Mouse (Mus musculus) thymus, postnatal 36 days (tissue): ENCODE data around the gene Padi2.
A peak's percentile ranks its signal among the peaks of the same experiment; 100 is the strongest.

Experiments
- DNase-seq, 2 experiments: peaks; one replicate each; pipeline ENCODE4 v3.0.0; 2022; ENCODE audit warnings: mixed read lengths in 2 of 2

The Padi2 gene

DNA sequence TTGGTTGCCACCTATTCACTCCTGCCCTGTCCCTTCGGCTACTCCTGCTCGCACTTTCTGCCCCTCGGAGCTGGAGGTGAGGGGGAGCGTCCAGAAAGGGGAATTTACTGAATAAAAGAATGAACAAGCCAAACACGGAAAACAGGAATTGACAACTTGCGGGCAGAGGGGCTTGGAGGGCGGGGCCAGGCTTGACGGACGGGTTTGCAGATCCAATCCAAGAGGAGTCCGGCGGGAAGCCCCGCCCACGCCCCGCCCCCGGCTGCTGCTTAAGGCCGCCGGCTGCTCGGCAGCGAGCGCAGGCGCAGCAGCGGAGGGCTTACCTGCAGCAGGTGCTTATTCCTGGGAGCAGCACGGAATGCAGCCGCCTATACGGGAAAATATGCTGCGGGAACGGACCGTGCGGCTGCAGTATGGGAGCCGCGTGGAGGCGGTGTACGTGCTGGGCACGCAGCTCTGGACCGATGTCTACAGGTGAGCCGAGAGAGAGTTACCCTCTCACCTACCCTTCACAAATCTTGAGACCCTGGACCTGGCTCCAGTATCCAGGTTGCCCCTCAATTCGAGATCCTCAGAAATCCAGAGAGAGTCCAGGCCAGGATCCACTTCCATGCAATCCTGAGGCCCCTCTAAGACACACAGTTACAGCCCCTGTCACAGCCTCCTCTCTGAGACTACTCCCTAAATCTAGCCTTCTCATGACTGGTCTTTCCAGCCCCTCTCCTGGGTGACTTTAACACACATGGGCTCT lies at the start of gene Padi2:
Gene Padi2 (plus strand): TSS at position 269 of the 751 bp plus-strand sequence.
- DNase-seq = peak; percentile 91

DNA sequence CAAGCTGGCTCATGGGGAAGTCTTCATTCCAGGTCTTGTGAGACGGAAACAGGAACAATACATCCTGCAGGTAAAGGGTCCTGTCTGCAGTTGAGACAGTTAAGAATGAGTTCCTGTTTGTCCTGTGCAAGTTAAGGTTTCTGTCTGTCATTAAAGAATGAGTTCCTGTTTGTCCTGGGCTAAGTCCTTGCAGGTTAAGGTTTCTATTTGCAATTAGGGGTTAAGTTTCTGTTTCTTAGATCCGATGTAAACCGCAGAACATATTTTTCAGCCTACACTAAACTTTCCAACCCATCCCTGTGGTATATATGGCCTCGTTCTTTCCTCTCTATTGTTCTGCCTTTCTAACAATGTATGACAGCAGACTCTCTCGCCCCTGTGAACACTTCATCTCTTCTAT lies 49.1 kb upstream of the Padi2 start:
- DNase-seq = no peak

DNA sequence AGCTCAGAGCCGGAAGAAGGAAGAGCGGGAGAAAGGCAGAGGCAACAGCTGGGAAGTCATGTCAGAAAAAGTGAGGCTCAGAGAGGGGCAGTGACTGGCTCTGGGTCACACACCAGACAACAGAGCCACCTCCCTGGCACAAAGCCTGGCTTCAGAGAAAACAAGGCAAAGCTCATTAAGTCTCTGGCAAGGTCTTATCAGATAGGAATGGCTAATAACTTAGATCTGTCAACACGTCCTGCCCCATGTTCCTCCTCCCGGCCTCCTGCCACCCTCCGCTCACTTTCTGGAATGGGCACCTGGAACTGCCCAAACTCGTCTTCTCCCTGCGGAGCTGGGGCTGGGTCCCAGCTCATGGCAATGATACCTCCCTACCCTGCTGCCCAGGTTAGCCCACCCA lies 48.3 kb upstream of the Padi2 start:
- DNase-seq = no peak

DNA sequence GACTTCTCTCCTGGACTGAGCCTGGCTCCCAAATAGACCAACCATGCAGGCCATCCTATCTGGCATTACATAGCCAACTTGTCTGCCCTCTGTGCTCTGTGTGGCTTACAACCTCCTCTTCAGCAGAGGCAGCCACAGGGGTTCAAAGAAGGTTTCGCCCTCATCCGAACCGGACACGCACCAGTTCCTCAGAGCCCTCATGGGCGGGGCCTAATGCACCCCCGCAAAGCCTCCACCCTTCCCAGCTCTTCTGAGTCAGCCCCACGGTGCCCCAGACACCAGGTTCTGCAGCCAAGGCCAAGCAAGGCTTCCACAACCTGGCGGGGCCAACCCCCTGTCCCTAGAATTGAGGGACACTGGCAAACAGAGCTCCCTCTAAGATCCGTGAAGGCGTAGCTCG lies 46.9 kb upstream of the Padi2 start:
- DNase-seq = no peak

DNA sequence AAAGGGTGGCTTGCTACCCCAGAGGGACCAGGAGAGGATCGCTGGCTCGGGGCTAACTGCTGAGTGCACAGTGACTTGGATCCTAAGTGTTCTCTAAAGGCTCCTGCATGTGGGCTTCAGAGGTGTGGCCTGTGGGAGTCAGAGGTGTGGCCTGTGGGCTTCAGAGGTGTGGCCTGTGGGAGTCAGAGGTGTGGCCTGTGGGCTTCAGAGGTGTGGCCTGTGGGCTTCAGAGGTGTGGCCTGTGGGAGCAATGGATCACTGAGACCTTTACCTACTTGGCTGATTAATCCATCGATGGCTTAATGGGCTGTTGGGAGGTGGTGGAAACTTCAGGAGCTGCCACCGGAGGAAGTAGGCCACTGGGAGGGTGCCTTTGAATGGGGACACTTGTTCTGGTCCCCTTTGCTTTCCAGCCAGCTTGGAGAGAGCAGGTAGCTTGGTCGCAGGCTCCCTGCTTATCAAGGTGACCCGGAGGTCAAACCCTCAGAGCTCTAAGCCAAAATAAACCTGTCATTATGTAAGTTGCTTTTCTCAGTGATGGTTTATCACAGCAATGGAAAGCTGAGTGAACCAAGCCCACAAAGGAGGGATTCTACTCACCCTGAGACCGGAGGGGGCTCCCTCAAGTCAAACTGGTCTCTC lies 45.9 kb upstream of the Padi2 start:
- DNase-seq = no peak

DNA sequence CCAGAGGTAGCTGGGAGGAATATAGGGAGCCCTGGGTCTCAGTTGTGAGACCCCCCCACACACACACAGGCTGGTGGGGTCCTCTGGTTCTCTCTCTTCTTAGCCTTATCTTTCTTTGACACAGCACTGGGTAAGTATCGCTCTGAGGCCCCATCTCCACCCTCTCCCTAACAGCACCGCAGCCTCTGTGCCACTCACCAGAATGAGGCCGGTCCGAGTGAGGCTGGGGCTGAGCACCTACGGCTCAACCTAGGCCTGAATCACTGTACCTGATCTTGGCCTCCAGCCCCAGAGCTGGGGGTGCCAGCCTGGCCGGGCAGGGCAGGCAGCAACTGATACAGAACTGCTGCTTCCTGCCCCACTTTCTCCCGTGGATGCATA lies 45.4 kb upstream of the Padi2 start:
- DNase-seq = no peak

DNA sequence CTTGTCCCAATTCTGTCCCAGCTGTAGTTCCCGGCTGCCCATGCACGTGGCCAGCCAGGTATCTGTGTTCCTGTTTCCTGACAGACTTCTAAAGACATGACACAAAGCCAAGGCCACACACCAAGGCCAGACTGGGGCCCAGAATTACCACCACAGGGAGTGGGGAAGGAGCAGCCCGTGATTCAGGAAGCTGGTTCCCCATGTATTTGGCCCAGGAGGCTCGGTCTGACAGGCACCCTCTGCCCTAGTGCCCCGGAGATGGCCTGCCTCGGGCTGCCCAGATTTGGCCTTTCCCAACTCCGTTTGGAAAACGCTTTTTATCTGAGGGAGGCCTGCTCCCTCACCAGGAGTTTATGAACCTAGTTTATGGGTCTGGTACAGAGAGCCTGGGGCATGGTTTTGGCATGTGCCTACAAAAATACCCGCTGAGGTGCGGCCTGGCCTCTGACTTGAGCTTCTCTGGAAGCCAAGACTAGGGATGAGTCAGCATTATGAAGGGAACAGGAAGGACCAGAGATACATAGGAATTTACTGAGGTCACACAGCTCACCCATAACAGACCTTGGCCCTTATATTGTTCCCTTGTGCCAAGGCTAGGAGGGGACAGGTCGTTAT lies 44.0 kb upstream of the Padi2 start:
- DNase-seq = no peak

DNA sequence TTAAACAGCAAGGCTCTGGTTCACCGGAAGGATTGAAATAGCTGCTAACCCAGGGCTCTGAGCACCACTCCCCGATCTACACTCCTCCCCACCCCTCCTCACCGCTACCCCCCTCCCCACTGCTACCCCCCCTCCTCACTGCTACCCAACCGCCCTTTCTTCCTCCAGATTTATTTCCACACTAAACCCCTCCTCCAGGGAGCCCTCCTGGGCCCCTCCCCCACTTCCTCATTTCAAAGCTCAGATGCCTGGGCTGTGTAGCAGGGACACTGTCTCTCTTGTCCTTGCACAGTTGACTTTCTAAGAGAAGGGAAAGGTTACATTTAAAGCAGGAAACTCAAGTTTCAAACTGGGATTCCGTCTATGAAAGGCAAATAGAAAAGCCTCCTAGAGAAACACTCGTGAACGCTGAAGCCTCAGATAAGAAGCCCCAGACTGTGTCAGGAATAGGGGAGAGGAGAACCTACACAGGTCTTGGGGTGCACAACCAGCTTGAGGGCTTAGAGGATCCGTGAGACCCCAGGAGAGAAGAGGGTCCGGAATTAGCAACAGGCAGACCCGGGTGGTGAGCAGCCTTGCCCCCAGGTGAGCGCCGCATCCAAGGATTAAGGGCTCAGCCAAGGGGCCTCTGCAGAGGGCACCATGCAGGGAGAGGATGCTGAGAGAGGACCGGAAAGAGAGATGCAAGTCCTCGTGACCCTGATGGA lies 37.5 kb upstream of the Padi2 start:
- peak; percentile 53 to 74 for DNase-seq

DNA sequence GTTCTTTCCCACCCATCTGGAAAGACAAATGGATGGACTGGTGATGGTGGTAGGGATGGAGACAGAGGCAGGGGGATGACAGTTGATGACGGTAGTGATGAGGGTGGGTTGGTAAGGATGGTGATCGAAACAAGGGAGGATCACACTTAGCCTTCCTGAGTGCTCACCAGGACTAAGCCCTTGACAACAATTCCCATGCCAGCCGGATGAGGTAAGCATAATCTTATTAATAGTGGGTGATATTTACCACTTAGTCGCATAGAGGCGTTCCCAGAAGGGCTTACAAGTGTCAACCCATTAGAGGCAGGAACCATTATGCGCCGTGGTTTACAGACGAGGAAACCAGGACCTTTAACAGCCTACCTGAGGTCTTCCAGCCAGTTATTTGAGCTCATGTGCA lies 36.2 kb upstream of the Padi2 start:
- no peak for DNase-seq

DNA sequence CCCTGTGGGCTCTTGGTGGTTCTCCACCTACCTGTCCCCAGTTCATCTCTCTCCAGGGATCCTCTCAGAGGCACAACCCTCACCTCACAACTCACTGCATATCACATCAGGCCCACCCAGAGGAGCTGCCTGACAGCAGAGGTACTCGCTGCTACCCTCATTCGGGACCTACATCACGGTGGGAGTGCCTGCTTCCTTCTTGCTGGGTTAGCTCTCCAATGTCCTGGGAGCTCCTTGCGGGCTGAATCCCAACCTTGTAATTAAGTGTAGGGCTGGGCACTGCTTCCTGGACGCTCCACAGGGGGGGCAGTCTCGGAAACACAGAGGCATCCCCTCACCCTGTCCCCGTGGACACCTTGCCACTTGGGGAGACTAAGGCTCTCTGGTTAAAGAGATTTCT lies 35.3 kb upstream of the Padi2 start:
- DNase-seq = no peak

DNA sequence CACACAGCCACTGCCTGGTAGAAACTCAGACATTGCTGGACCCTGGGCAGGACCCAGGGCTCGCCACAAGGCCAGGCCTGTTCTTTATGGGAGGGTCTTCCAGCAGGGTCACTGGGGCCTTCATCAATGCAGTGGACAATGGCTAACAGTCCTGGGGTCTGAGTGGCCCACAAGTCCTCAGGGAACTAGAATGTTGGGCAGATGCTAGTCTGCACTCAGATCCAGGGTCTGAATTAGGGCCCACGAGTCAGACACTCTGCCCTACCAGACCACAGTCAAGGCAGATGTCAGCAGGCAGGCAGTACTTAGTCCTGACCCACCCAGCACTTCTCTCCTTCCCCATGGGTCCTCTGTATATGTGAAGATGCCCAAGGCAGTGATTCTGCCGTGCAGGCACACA lies 34.8 kb upstream of the Padi2 start:
- DNase-seq = no peak

DNA sequence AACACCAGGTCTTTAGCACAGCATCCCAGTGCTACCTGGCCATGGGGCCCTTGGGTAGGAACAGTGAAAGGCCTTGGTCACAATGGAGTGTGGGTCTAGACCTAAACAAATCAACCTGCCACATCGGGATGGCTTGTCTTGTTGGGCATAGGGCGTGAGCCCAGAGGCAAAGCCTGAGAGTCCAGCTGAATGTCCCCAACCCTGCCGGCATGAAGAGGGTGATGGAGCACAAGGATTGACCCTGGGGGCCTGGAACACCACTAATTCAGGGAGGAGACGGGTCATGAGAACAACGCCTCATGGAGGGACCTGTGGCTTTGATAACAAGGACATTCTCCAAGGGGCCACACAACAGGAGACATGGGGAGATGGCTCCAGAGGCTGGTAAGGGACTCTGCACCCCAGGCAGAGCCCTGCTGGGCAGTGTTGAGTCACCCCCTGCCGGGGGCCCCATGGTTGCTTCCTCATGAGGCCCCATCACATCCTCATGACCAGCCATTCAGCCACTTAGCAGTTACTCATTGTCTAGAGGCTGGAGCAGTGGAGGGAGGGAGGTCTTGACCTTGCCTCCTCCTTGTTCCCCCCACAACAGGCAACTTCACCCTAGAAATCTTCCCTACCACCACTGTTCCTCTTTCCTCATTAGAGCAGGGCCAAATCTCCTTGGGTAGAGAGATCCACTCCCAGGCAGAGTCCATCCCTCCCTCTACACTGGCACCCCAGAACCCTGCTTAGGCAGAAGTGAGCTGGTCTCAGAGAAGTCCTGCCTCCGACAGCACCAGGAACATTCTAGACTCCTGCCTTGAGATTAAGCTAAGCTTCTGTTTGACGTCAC lies 34.1 kb upstream of the Padi2 start:
- DNase-seq = no peak

DNA sequence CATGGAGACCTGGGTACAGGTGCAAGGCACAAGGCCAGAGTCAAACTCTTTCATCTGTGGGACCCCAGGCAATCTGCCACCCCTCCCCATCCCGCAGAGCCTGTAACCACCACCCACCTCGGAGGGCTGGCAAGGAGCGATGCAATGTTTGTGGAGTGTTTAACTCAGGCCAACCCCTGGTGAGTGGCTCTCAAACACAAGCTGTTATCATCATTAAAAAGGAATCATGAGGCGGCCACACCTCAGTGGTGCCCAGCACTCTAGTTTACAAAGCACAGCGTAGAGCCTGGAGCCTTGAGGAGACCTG lies 33.5 kb upstream of the Padi2 start:
- no peak for DNase-seq

DNA sequence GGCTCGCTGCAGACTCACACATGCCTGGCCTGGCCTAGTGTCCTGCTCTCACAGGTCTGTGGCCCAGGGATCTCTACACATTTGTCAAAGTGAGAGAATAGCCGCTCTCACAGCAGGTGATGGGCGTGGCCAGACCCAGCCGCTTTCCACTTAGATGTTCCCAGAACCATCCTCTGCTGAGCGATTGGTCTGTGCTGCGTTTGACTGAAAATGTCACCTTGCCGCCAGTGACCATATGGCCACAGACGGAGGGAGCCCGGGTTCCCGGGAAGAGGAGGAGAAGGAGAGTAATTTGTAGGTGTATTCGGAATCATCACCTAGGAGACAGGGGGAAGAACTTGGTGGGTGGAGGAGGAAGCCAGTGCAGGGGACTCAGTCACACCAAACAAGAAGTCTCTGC lies 33.1 kb upstream of the Padi2 start:
- no peak for DNase-seq

DNA sequence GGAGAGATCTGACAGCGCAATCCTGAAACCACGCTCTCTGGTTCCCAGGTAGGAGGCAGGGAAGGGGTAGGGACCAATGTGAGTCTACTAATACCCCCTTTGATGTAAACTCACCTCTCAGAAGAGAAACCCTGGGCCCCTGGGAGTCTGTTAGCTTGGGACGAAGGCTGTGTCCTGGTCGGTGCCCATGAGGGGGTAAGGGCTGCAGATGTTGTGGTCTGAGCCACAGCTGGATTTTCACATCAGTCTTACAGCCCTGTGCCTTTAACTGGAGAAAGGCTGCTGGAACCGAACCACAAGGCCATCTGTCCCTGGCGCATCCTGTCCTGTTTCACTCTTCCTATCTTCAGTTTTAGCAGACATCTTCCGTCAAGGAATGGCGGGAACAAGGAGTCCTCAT lies 30.0 kb upstream of the Padi2 start:
- DNase-seq = no peak

DNA sequence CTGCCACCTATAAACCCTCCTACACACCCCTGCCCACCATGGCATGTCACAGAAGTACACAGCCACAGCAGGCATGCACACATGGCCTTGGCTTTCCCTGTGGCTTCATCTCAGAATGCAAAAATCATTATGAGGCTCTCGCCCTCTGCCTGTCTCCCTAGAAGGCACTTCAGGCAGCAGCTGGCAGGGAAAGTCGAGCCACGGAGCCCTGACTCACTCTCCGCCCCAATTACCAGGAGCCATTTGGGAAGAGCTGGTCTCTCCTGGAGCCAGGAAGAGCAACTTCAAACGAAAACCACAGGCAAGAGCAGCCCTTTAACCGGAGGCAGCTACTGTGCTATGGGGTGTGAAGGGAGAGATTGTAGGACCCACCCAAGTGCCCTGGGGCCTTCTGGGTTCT lies 29.5 kb upstream of the Padi2 start:
- no peak for DNase-seq

DNA sequence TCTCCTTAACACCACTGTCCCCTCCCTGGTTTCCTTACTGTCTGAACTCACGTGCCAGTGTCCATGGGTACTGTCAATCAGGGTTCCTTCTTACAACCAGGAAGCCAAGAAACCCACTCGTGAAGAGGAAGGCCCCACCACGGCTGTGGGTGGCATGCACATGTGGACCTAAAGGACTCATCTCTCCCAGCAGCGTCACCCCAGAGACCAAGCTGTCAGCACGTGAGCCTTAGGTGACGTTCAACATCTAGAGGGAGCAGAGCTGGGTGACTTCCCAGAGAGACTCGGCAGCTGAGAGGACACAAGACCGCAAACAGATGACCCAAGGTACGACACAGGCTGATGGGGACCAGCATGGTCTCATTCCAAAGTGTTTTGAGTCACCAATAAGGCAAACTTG lies 28.7 kb upstream of the Padi2 start:
- no peak for DNase-seq

DNA sequence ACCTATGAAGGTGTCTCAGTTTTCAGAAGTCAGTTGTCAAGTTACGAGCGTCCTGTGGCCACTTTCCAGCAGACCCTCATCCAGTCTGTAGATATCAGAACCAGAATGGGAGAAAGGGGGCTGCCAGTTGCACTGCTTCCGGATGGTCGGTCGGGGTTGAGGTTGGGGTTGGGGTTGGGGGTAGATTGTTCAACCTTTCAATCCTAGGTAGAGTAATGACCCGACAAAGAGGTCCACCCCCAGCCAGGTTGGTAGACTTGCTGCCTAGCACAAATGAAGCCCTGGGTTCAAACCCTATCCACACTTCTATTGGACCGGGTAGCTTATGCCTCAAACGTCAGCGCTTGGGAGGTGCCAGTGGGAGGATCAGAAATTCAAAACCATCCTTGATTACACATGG lies 27.5 kb upstream of the Padi2 start:
- no peak for DNase-seq

DNA sequence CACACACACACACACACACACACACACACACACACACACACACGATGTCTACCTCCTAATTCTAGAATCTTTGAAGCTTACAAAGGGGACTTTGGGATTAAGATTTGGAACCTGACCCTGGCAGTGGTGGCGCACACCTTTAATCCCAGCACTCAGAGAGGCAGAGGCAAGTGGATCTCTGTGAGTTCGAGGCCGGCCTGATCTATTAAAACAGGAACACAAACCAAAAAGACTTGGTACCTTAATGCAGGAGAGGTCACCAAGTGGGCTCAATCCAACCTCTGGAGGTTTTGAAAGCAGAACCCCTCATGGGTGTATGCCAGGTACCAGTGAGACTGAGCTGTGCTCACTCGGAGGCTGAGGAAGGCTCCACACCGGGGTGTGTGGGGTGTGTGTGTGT lies 27.0 kb upstream of the Padi2 start:
- DNase-seq = no peak

DNA sequence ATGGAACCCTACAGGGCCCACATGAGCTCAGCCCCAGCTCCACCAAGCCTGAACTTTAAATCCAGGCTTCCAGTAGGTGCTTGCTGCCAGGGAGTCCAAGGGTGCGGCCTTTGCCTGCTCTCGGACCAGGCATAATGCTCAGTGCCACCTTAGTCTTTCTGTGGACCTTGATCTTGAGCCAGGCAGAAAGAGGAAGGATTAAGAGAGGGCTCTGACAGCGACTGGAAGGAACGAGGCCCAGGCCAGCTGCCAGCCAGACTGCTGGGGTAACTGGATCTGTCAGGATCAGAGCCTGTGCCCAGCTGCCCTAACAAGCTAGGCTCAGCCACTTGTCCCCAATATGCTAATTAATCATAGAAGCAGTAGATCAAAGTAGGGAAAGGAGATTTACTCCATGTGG lies 26.4 kb upstream of the Padi2 start:
- DNase-seq = no peak

DNA sequence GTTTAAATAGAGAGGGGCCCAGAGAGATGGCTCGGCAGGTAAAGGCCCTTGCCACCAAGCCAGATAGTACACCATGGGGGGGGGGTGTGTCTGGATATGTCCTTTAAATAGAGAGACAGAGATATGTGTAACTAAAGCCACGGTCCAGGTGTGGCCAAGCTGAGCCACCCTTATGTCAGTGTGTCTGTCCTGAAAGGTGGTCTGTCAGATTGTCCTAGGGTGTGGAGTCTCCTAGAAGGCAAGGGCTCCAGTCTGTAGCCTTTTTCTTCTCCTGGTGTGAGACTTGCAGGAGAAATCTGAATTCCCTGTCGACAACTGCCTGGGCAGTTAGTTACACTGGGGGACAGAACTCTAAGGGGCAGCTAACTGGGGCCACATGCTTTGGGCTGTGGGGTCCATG lies 25.9 kb upstream of the Padi2 start:
- no peak for DNase-seq

DNA sequence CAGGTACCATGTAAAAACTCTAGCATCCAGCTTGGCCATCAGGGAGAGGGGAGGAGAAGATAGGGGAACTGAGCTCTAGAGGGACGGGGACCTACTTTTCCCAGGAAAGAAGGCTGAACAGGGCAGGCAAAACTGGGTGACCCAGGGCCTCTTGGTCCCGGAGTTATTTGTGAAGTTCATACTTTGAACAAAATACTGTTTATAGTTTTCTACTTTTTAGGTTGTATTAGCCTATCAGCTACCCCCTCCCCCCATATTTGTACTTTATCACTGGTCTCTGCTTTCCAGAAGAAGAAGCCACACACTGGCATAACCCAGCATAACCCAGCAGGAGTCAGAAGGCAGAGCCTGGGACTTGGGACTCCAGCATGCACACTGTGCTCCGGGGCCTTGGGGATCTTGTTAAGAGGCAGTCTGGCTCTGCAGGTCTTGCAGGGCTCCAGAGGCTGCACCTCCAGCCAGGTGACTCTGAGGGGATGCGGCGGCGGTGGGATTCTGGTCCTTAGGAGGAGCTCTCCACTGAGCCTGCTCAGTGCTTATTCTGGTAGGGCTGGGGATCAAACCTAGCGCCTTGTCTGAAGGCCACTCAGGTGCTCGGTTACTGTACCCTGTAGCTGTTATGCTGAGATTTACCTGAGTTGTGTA lies 25.0 kb upstream of the Padi2 start:
- no peak for DNase-seq

DNA sequence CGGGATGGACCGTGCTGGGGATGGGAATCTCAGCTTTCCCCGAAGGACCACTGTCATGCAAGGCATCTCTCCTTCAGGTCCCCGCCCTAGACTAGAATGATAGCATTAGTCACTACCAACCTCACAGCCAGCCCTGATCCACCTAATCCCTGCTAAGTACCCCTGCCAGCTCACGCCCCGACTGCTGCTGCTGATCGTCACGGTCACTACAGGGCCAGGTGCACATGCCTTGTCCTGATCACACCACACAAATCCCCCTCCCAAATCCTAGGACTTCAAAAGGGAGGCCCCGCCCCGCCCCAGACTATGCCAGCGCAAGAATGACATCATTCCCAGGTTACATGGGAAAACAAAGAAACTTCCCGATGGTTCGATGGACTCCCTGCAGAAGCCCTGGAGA lies 24.4 kb upstream of the Padi2 start:
- no peak for DNase-seq
